Mouse (Mus musculus): ENCODE results near the gene Fam222a. TPM values are rescaled to one million over a fixed set of nuclear protein-coding genes. Genes with fewer than 3 reads are reported as not detected.

The Fam222a gene
- total RNA-seq, 4 experiments from 2014 or later: 4.9 to 7.2 (median 6.7) TPM

DNA sequence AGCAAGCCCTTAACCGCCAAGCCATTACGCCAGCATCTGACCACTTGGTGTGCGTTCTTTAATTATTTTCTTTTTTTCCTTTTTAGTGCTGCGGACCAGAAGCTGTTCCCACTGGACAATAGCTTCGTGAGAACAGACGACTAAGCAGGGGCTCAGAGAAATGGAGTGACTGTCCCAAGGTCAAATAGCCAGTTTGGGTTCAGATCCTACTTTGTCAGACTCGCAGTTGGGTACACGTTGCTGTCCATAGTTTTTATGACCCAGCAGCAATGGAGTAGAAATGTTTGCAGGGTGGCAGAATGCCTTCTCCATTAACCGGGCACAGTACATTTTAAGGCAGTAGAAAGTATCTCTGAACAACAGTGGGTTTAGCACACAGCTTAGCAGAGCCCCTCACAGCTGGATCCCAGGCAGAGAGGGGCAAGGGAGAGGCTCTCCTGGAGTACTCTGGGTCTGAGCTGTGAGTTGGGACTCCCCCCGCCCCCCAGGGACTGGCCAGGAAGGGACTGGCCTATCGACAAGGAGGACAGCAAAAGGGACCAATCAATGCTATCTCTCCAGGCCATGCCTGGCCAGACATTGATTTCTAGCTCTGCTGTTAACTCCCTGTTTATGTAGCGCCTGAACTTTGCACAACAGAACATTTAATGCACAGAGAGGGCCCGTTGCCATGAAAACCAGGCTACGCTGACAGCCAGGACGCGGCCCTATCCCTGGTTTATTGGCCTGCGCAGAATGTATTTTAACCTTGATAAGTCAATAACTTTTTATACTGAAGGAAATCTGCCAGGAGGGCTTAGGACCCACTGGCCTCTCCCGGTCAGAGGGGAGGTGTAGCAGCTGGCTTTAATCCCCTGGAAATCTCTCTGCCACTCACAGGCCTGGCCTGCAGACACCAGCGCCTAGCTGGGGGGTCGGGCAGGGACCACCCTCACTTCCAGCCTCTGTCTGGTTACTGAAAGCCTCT, 9.8 kb upstream of the Fam222a start:
- DNase-seq (ENCODE audit: low spot score in 2 of 2): no peak

DNA sequence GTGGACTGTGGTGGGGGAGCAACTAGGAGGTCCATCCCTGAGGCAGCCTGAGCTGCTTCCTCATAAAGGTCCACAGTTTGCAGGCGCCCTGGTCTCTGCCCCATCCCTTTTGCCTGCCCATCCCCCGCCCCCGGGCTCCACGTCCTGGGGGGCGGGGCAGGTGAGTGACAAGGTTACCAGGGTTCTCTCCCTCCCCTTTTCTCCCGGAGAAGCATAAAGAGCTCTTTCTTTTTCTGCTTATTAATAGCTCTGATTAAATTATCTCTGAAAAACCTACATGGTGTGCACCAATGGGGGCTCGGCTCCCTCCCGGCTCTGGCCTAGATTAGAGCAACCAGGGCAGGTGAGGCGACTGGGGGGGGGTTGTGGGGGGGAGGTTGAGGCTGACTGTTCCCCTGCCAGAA, 7.3 kb upstream of the Fam222a start:
- DNase-seq (ENCODE audit: low spot score in 2 of 2): no peak

DNA sequence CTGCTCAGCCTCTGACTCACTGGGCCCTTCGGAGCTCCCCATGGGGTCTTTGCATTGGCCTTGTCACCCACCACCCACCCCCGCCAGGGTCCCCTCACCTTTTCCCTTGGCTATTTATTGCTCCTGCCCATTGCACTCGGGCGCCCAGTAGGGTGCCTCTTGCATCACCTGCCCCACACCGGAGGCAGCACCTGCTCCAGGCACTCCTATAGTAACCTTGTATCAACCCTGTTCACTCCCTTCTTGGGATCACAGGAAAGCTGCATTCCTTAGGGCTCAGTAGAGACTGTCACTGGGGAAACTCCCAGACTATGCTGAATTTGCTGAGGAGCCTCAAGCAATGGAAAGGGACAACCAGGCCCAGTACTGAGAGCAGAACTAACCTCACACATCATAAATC, 6.9 kb upstream of the Fam222a start:
- DNase-seq (ENCODE audit: low spot score in 2 of 2): no peak

DNA sequence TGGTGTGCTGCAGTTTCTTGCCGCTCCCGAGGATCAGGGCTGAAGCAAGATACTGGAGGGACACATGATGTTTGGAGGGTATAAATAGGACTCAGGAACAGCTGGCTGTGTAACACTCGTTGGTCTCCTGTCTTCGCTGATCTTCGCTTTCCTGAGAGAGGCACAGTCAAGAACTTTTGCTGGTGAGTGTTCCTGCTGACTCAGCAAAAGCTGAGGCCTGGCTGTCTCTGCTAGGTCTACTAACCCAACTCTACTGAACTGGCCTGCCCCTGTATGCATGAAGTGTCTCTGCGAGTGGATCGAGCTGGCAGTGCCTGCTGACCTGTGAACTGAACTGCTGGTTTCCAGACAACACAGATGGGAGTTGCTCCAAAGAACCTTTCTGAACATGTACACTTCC, 3.8 kb upstream of the Fam222a start:
- no peak for DNase-seq (ENCODE audit: low spot score in 2 of 2)

DNA sequence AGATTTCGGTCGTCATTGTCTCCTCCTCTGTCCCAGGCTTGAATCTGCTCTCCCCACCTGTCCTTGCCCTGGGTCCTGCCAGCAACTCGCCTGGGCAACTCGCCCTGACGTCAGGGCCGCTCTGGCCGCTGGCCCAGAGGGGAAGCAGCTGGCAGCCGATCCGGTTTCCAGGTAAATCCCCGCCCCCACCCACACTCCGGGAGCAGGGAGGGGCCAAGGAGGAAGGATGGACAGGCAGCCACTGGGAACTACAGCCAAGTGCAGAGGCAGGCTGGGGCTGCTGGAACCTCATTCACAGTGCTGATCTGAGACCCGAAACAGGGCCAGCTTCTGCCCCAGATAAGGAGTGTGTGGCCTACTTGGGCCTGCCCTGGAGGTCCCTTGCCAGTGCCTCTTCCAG, 2.5 kb upstream of the Fam222a start:
- DNase-seq (ENCODE audit: low spot score in 2 of 2): no peak

DNA sequence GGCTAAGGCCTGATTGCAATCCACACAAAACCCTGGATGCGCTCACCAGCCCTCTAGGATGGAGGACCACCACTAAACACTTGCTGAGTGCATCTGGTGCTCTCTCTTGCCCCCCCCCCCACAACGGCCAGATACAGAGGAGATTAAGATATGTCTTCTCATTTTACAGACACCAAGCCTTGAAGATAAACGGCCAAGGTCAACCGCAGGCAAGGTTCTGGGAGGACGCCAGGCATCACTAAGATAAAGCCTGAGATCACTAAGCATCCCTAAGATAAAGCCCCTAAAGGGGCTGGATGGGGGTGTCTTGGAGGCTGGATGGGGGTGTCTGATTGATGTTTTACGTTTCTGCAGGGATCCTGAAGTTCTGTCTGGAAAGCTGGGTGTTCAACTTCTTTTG, 2.1 kb upstream of the Fam222a start:
- no peak for DNase-seq (ENCODE audit: low spot score in 2 of 2)

DNA sequence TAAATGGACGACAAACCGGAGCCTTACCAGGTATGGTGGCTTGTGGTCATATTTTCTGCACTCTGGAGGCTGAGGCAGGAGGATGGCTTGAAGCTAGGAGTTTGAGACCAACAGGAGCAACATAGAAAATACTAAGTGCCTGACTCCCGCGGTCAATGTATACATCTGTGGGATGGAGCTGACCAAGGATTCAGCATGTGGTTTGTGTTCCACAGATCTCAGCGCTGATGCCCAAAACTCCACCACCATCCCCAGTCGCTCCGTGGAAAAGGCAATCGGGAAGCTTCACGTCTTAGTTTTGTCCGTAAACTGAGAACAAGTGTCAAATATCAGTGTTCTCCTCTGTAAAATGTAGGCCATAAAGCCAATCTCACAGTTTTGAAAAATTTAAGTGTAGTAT, 1.4 kb upstream of the Fam222a start:
- no peak for DNase-seq (ENCODE audit: low spot score in 2 of 2)

DNA sequence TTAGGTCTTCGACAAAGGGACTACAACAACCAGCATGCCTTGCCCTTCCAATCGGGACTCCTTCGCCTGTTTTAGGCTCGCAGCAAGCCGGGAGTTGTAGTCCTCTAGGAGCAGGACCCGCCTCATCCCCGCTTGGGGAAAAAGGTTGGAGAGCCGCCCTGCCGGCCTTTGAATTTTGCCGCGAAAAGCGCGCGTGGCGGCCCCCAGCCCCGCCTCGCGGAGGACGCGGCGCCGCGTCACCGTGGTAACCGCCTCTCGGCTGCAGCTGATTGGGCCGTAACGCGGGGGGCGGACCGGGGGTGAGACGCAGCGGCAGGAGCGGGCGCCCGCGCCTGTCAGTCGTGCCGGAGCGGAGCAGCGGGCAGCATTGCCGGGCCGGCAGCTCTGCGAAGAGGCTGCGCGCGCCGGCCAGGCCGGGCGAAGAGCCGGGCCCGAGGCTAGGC, 720 bp upstream of the Fam222a start:
- DNase-seq (ENCODE audit: low spot score in 2 of 2): peak; percentile 91

DNA sequence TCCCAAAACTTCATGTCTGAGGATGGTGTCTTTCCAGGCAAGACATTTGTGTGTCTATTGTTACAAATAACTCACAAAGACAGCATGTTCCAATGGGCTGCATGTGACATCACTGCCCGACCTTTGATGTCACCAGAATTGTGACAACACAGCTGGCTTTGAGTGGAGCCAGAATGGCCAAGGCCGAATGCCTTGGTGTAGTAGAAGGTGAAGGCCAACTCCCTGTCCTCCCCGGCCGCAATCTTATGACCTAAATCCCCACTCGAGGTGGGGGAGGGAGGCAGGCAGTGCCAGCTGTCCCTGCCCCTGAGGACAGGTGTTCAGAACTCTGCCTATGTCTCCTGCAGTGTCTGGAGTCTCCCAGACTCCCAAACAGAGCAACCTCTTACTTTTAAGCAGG, 1.0 kb downstream of the Fam222a start:
- no peak for DNase-seq (ENCODE audit: low spot score in 2 of 2)

DNA sequence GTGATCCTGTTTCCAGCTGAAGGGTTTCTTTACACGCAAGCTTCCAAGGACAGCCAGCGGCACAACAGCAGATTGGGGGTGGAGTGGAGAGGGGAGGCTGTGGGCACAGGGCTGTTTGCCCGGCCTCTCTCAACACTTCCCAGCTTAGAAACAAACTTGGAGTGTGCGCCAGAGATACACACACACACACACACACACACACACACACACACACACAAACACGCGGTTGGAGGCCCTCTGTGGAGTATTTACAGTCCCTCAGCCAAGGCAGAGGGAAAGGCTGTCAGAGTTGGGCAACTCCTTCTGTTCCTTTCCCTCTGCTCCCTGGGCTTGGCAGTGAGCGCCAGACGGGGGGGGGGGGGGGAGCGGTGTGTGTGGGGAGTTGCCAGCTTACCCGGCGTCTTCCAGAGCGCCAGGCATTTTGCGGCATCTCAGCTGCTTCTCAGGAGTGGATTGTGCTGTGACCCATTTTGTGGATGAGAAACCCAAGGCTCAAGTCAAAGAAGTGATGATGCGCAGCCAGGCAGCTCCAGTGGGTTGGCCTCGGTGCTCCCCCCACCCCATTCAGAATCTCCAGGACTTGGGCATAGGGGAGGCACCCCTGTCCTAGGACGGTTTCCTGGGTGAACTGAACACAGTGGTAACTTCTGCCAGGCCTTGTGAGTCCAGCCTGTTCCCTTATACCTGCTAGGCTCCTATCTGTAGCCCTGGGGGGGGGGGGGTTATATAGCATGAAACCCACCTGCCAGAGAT, 2.3 kb downstream of the Fam222a start:
- peak; percentile 82 to 84 for DNase-seq (ENCODE audit: low spot score in 2 of 2)

DNA sequence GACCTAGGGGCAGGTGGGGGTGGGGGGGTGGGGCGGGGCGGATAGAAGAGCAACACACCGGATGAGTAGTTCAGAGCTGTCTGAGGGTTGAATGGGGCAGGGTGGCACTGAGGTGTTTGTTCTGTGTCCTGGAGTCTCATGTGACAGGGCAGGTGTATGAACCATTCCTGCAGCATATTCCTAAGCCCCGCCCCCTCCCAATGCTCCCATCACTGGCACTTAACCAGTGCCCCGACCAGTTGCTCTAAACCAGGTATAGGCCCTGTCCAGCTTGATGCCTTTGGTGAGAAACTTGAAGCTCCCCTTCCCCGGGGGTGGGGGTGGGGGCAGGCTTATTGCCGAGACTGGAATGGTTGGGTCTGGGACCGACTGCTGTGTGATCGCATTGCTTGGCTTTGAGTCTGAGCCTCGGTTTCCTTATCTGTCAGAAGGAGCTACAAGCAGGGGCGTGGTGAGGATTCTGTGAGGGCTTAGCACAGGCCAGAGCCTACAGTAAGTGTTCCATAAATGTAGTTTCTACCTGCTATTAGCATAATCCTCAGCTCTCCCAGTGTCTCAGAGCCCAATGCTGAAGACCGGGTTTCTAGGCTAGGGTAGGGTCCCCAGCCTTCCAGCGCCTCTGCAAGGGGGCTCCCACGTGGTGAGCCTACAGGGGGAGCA, 3.1 kb downstream of the Fam222a start:
- DNase-seq (ENCODE audit: low spot score in 2 of 2): no peak

DNA sequence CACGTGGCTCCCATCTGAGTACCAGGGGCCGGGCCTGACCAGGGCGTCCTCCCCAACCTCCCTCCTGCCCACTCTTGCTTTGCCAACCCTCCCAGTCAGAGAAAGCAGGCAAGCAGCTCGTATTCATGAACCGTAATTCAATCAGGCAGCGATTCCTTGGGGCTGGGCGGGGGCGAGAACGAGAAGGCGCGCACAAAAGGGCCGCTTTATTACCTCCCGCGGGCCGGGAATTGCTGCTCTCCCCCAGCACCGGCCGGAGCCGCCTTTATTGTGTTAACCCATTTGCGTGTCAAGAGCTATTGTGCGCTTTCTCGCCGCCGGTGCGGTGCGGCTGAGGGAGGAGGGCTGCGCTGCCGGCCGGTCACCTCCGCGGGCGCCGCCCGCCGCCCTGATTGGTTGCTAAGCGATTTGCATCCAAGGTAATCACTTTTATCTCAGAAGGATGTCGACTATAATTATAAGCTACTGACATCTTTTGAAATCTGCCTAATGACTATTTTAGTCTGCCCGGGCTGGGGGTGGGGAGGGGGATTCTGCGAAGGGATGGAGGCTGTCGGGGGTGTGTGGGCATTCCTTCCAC, 3.7 kb downstream of the Fam222a start:
- DNase-seq (ENCODE audit: low spot score in 2 of 2): no peak

DNA sequence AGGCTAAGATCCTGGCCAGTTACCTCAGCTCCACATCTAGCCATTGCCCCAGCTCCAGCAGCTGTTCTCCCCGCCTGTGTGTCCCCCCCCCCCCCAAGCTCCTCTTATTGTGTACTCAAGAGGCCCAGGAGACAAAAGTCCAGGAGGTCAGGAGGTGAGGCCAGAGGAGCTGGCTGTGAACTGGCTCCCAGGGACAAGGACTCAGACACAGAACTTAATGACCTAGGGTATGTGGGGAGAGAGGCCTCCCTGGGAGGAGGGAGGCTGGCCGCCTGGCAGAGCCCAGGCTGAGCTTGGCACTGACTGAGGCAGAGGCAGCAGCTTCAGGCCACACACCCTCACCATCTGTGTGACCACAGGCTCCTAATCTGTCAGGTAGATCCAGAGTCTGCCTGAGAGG, 5.2 kb downstream of the Fam222a start:
- no peak for DNase-seq (ENCODE audit: low spot score in 2 of 2)

DNA sequence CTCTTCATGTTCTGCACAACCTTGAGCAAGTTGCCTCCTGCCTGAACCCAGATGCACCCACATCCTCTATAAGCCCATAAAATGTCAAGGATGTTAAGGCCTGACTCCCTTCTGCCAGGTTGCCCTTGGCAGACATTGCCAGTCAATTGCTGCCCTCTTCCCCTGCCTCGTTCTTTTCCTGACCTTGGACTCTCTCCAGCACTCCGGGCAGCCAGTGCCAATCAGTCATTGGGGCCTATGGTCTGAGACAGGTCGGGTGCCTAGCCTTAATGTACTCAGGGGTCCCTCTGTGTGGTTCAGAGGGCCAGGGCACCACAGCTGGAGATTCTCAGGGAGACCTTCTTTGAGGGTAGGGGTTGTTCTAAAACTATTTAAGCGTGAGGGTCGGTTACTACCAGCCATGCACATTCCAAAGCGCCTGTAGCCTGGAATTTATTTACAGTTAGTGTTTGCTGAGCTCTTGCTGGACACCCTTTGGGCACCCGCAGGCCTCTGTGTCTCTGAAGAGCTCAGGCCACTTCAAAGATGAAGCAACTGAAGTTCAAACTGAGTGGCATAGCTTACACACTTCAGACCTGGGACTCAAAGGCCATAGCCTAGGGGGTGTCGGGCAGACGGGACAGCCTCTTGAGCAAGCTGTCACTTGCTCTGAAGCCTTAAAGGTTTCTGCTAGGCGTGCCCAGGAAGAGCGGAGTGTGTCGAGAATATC, 6.3 kb downstream of the Fam222a start:
- no peak for DNase-seq (ENCODE audit: low spot score in 2 of 2)

DNA sequence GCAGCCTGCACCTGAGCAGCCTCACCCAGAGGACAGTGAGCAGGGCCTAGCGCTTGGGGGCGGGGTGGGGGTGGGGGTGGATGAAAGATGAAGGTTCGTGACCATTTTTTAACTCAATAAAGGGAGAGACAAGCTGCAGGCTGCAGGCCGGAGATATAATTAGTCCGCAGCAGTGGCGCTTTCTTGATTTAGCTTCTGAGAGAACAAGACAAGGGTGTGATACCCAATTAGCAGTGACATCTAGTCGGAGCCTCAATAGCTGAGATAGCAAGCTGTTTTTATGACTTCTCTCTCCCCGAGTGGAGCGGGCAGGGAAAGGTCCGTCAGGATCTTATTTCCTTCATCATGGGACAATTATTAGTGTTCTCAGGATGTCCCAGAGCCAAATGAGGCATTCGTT, 7.2 kb downstream of the Fam222a start:
- DNase-seq (ENCODE audit: low spot score in 2 of 2): no peak

DNA sequence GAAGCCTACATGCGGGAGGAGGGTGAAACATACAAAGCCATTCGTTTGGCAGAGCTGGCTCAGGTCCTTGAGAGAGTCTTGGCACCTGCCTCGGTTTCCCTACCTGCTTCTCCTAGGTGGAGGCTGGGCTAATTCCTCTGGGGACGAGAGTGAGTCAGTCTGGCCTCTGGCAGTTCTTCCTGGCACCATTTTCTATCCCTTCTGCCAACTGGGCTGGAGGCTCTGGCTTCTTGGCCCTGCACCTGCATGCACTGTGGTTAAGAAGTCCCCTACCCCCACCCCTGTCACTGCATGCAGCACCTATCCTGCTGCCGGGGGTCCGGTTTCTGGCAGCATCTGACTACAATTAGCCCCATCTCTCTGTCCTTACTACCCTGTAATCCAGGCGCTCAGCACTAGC, 7.7 kb downstream of the Fam222a start:
- DNase-seq (ENCODE audit: low spot score in 2 of 2): no peak

DNA sequence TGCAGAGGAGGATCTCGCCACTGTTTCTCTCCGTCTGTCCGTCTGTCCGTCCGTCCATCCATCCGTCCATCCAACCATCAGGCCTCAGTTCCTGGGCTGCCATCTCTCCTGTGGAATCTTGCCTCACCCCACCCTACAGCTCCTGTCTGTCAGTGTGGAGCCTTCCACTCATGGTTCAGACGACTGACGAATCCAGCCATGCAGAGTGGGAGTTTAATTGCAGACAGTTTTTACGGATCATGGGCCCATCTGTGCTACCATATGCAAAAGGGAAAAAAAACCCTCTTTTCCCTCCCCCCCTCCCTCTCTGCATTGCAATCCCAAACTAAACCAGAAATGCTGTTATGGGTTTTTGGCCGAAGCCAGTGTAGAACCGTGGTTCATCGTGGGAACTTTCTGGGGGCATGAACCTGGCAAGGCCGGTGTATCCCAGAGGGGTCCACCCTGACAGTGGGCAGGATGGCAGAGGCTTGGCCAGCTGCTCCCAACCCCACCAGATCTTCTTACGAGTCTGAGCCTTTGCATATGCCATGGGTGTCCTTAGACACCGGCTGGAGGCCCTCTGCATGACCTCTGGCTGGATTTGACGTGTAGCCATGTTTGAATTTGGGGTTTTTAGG, 8.3 kb downstream of the Fam222a start:
- DNase-seq (ENCODE audit: low spot score in 2 of 2): peak in 1 of 2 experiments; percentile 47

DNA sequence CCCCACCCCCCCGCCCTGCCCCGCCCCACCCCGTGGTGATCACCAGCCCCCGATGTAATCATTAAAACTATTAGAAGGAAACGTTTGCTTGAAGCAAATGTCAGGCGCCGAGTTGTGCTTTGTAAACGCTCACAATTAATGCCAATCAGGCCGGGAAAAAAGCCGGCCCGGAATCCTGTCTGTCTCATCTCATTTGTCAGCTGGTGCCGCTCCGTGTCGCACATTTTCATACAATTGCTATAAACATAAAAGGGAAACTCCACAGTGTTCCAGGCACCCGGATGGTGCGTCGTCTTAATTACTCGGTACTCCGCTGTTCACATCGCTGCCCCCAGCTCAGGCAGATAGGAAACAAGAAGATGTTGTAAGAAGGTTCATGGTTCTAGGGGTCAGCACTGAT, 10.5 kb downstream of the Fam222a start:
- peak in 1 of 2 experiments; percentile 34 for DNase-seq (ENCODE audit: low spot score in 2 of 2)

DNA sequence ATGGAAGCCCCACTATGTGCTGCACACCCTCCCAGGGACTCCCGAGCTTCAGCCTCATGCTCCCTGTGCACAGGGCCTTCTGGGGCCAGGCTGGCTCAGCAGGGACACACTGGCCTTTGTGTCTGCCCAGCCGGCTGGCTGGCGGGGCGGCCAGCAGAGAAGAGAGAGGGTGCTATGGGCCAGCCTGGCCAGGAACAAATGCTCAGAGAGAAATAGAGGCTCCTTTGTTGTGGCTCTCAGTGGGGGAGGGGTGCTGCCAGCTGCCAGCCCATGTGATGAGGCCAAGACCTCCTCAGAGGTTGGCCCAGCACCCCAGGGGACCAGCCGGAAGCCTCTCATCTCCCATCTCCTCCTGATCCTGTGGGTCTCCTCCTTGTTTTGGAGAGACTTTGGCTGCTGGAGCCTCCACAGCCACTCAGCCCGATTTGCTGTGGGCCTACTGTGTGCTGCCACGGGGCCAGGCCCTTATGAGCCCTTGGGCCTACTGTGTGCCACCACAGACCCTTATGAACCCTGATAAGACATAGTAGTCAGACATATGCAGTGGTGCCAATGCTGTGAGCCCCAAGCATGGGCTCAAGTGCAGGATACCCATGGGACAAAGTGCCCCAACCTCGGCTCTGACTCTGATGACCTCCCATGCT, 12.0 kb downstream of the Fam222a start:
- peak; percentile 73 to 83 for DNase-seq (ENCODE audit: low spot score in 2 of 2)

DNA sequence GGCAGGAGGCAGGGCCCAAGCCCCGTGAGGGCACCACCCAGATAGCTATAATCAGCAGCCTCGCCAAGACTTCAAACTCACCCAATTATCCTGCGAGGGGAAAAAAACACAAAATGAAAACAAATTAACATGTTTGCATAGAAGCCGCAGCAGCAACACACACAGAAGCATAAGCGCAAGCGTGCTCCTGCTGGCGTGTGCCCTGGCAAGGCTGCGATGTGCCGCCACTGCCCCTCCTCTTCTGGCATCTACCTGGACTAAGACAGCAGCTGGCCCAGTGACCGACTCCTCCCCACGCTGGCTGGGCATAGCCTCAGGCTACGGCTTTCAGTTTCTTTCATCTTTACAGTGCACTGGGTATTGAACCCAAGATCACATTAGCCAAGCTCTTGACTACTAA, 13.7 kb downstream of the Fam222a start:
- DNase-seq (ENCODE audit: low spot score in 2 of 2): no peak

All from layer of hippocampus, adult 8-10 months (tissue).